Mouse (Mus musculus): ENCODE results near the gene Sms.
A peak's percentile ranks its signal among the peaks of the same experiment; 100 is the strongest.

Gene Sms

GRCm38 (mm10) chrX:157491944-157492726 lies at the start of gene Sms:
Gene Sms, minus strand, starts transcription at chrX:157492287.
- peak; percentile 63 to 68 for DNase-seq

GRCm38 (mm10) chrX:157506400-157506799 lies 14.3 kb upstream of the Sms start:
- DNase-seq, result no peak

GRCm38 (mm10) chrX:157504506-157504905 lies 12.4 kb upstream of the Sms start:
- DNase-seq, result no peak

- DNase-seq, result no peak
Observed at GRCm38 (mm10) chrX:157501871-157502270, 9.8 kb upstream of the Sms start.

GRCm38 (mm10) chrX:157500004-157500403 lies 7.9 kb upstream of the Sms start:
- no peak for DNase-seq

GRCm38 (mm10) chrX:157493159-157493558 lies 1.1 kb upstream of the Sms start:
- DNase-seq, result no peak

- DNase-seq, result peak; percentile 55 to 61
Observed at GRCm38 (mm10) chrX:157491145-157491935, 747 bp downstream of the Sms start.

- no peak for DNase-seq
Observed at GRCm38 (mm10) chrX:157490769-157491144, 1.3 kb downstream of the Sms start.

- DNase-seq, result no peak
Observed at GRCm38 (mm10) chrX:157489871-157490721, 2.0 kb downstream of the Sms start.

GRCm38 (mm10) chrX:157488831-157489230 lies 3.3 kb downstream of the Sms start:
- DNase-seq, result no peak

GRCm38 (mm10) chrX:157486765-157487164 lies 5.3 kb downstream of the Sms start:
- DNase-seq, result peak; percentile 9 to 16

GRCm38 (mm10) chrX:157482842-157483241 lies 9.2 kb downstream of the Sms start:
- DNase-seq, result no peak

GRCm38 (mm10) chrX:157481860-157482259 lies 10.2 kb downstream of the Sms start:
- DNase-seq, result no peak

- DNase-seq, result no peak
Observed at GRCm38 (mm10) chrX:157477328-157477727, 14.8 kb downstream of the Sms start.

- no peak for DNase-seq
Observed at GRCm38 (mm10) chrX:157476153-157476810, 15.8 kb downstream of the Sms start.

- DNase-seq, result no peak
Observed at GRCm38 (mm10) chrX:157471711-157472660, 20.1 kb downstream of the Sms start.

- no peak for DNase-seq
Observed at GRCm38 (mm10) chrX:157468795-157469194, 23.3 kb downstream of the Sms start.

GRCm38 (mm10) chrX:157468055-157468454 lies 24.0 kb downstream of the Sms start:
- DNase-seq, result no peak

- no peak for DNase-seq
Observed at GRCm38 (mm10) chrX:157465949-157466348, 26.1 kb downstream of the Sms start.

- peak; percentile 8 to 19 for DNase-seq
Observed at GRCm38 (mm10) chrX:157462716-157463115, 29.4 kb downstream of the Sms start.

GRCm38 (mm10) chrX:157454430-157454829 lies 37.7 kb downstream of the Sms start:
- DNase-seq, result peak; percentile 71 to 78
